Mouse (Mus musculus) spleen, adult 2 months (tissue): ENCODE data around the gene Lpp.

Source experiments
- CTCF ChIP-seq: fragments of 200-500 bp; IDR thresholded peaks from 2 replicates; pipeline ENCODE4 v1.5.1; 2011; ENCODE audit warnings: mild to moderate bottlenecking, inconsistent platforms; ENCODE audit not compliant: insufficient read depth, insufficient read length, insufficient replicate concordance; ENCODE audit errors: extremely low read depth
- POLR2A ChIP-seq: fragments of 200-500 bp; IDR thresholded peaks from 2 replicates; pipeline ENCODE4 v1.6.1; 2011; ENCODE audit warnings: low read depth, low read length, inconsistent platforms

DNA sequence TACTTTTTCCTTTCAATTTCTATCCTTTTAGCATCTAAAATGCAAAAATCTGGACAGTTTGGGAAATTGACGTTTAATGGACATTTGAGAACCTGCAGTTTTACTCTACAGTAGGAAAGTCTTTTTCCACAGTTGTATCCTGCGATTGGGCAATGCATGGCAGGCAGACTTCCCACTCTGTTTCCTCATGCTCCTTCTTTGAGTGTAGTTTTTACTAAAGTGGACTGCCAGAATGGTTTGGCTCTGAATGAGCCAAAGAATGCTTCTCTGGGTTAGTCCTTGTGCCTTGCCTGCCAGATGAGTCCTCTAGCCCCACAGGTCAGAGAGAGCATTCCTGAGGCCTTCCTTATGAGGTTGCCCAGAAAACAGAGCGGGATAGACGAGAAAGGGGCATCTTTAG, 166.5 kb downstream of the Lpp start:
- TF ChIP-seq POLR2A (no peak), CTCF (no peak)
